Mouse (Mus musculus) stomach, postnatal 0 days (tissue): ENCODE data around the gene 4930455H04Rik. TPM values are rescaled to one million over a fixed set of nuclear protein-coding genes. Genes with fewer than 3 reads are reported as not detected.

ENCODE experiments used
- ATAC-seq: fragments of 200-750 bp; cut with Nextera tagmentation; 2 replicates; pipeline ENCODE4 v1.8.0; 2017; ENCODE audit not compliant: low FRiP score, low TSS enrichment
- DNase-seq: peaks from one replicate; pipeline ENCODE4 v3.0.0-alpha.2; 2016; ENCODE audit warnings: low spot score
- H3K27ac ChIP-seq: fragments of 300-500 bp; sonication (generic); replicated peaks from 2 replicates; pipeline ENCODE4 v1.5.1; 2014; ENCODE audit warnings: mild to moderate bottlenecking, control low read depth
- H3K27me3 ChIP-seq: fragments of 300-500 bp; sonication (generic); 2 replicates; pipeline ENCODE4 v1.6.1; 2014; ENCODE audit warnings: low read length; ENCODE audit not compliant: control insufficient read depth, insufficient read depth
- H3K36me3 ChIP-seq: fragments of 300-500 bp; sonication (generic); 2 replicates; pipeline ENCODE4 v1.6.1; 2014; ENCODE audit warnings: low read length, mixed read lengths; ENCODE audit not compliant: control insufficient read depth, insufficient read depth
- H3K4me1 ChIP-seq: fragments of 300-500 bp; sonication (generic); replicated peaks from 2 replicates; pipeline ENCODE4 v1.6.1; 2014; ENCODE audit warnings: antibody characterized with exemption; ENCODE audit not compliant: control insufficient read depth, insufficient read depth
- H3K4me2 ChIP-seq: fragments of 300-500 bp; sonication (generic); replicated peaks from 2 replicates; pipeline ENCODE4 v1.6.1; 2014; ENCODE audit warnings: low read depth, mild to moderate bottlenecking, control low read depth, moderate library complexity
- H3K4me3 ChIP-seq: fragments of 300-500 bp; sonication (generic); 2 replicates; pipeline ENCODE4 v1.5.1; 2014; ENCODE audit warnings: low read depth, low read length, control low read depth
- H3K9ac ChIP-seq: fragments of 300-500 bp; sonication (generic); 2 replicates; pipeline ENCODE4 v1.6.1; 2014; ENCODE audit warnings: mild to moderate bottlenecking, low read length, control low read depth, mixed read lengths
- H3K9me3 ChIP-seq: fragments of 300-500 bp; sonication (generic); 2 replicates; pipeline ENCODE4 v1.6.1; 2016; ENCODE audit warnings: low read length; ENCODE audit not compliant: control insufficient read depth
- CTCF ChIP-seq: IDR thresholded peaks from 2 replicates; pipeline ENCODE4 v1.5.1; 2016; ENCODE audit warnings: antibody characterized with exemption, low read depth, mild to moderate bottlenecking, moderate library complexity
- EP300 ChIP-seq: optimal IDR thresholded peaks from 2 replicates; pipeline ENCODE3; 2016; ENCODE audit warnings: antibody characterized with exemption
- WGBS: fragments of 180-500 bp; shearing (Covaris S2); extraction: QIAGEN DNeasy Blood & Tissue Kit; methylation state at CpG from one replicate; pipeline ENCODE4 v1.1.7; 2014; 5-methylcytosine and 5-hydroxymethylcytosine counted together
- polyA plus RNA-seq: library from polyadenylated mRNA; unstranded; fragments of >200 nt; fragmentation: Nextera tagmentation; extraction: Ambion mirVana; gene quantifications from 2 replicates; pipeline ENCODE4 v1.2.1, GENCODE M21; 2015

The 4930455H04Rik gene
- polyA plus RNA-seq, 1 experiment from 2014 or later = 0.07 TPM

DNA sequence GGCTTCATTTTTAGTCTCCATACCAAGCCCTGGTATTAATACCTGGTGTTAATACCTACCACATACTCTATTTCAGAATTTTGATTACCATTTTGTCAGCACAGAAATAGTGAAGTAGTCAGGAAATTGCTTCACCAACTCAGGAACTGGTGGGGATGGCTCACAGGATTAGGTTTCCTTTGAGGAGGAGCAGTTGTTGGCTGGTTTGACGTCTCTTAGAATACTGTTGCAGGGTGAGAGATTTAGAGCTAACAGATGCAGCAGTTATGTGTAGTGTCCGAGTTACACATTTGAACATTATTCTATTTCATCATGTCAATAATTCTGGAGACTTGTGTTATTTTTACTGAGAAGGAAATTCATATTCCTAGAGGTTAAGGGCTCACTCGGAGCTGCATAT lies 57.4 kb downstream of the 4930455H04Rik start:
- no peak overlapping the region for H3K9ac ChIP-seq
- ATAC-seq = no peak
- H3K9me3 ChIP-seq = no peaks in the 10 kb centered on the region
- H3K4me3 ChIP-seq = no peak overlapping the region
- no peaks in the 10 kb centered on the region for H3K36me3 ChIP-seq
- no peaks in the 10 kb centered on the region for H3K4me1 ChIP-seq
- no peaks in the 10 kb centered on the region for H3K27me3 ChIP-seq
- WGBS = 82% methylated on average over 3 of the region's 3 CpGs
- no peak overlapping the region for H3K27ac ChIP-seq
- DNase-seq = no peak
- TF ChIP-seq EP300 (no peak), CTCF (no peak)
- H3K4me2 ChIP-seq = no peak overlapping the region

Other genes starting within 250 kb of the 4930455H04Rik start
- gene Agl, start 160.1 kb upstream of the 4930455H04Rik start, polyA plus RNA-seq = 8.9 and 9.1 TPM in 2 replicates
- gene Frrs1, start 108.8 kb upstream of the 4930455H04Rik start, polyA plus RNA-seq = 22.3 and 24.1 TPM in 2 replicates
- gene Palmd, start 720 bp downstream of the 4930455H04Rik start, polyA plus RNA-seq = 6.4 and 7.6 TPM in 2 replicates